Mouse (Mus musculus) stomach, postnatal 0 days (tissue): ENCODE measurements at regions not wholly inside any gene's neighbourhood (a gene's known extent, or its start where the extent isn't known, plus 50 kb on each side); places are given as distances from the start of the nearest gene placed in this dataset.

ENCODE experiments used
- CTCF ChIP-seq: IDR thresholded peaks from 2 replicates; pipeline ENCODE4 v1.5.1; 2016; ENCODE audit warnings: antibody characterized with exemption, low read depth, mild to moderate bottlenecking, moderate library complexity
- EP300 ChIP-seq: optimal IDR thresholded peaks from 2 replicates; pipeline ENCODE3; 2016; ENCODE audit warnings: antibody characterized with exemption

- TF ChIP-seq EP300 = no peak
- peak; percentile 82 for TF ChIP-seq CTCF
Measured at GRCm38 (mm10) chr1:195232658-195233057, 56.1 kb upstream of the Cr2 start.
